Mouse (Mus musculus) G1E (cell line): ENCODE results near the gene Ism1. TPM values are rescaled to one million over a fixed set of nuclear protein-coding genes. Genes with fewer than 3 reads are reported as not detected.

ENCODE experiments used
- ATAC-seq: 2 replicates; pipeline ENCODE4 v1.8.0; 2016; ENCODE audit warnings: mild to moderate bottlenecking; ENCODE audit not compliant: insufficient number of reproducible peaks, poor library complexity, low FRiP score, severe bottlenecking; ENCODE audit errors: extremely low read depth
- DNase-seq: peaks from one replicate; pipeline ENCODE4 v3.0.0; 2012; ENCODE audit warnings: low spot score
- H3K27me3 ChIP-seq: 2 replicates; pipeline ENCODE4 v1.6.1; 2012; ENCODE audit warnings: mild to moderate bottlenecking, low read length, inconsistent platforms; ENCODE audit not compliant: insufficient read depth
- H3K36me3 ChIP-seq: replicated peaks from 2 replicates; pipeline ENCODE3; 2012; ENCODE audit warnings: mild to moderate bottlenecking, inconsistent platforms
- H3K4me1 ChIP-seq: 2 replicates; pipeline ENCODE4 v1.6.1; 2012; ENCODE audit warnings: low read depth, low read length, inconsistent platforms, mixed read lengths; ENCODE audit not compliant: insufficient read depth
- H3K4me3 ChIP-seq: 2 replicates; pipeline ENCODE4 v1.5.1; 2012; ENCODE audit warnings: low read depth, mild to moderate bottlenecking, inconsistent platforms, low read length, moderate library complexity, mixed read lengths
- H3K9me3 ChIP-seq: replicated peaks from 2 replicates; pipeline ENCODE4 v1.6.1; 2012; ENCODE audit warnings: inconsistent platforms
- CTCF ChIP-seq: IDR thresholded peaks from 2 replicates; pipeline ENCODE4 v1.5.1; 2012; ENCODE audit warnings: low read depth, low read length, inconsistent platforms, mixed read lengths
- GATA1 ChIP-seq: IDR thresholded peaks from 2 replicates; pipeline ENCODE4 v1.6.1; 2012; ENCODE audit warnings: borderline replicate concordance, low read length, inconsistent platforms, mixed read lengths
- GATA2 ChIP-seq: IDR thresholded peaks from 2 replicates; pipeline ENCODE4 v1.6.1; 2012; ENCODE audit warnings: low read depth, low read length, inconsistent platforms, borderline replicate concordance
- POLR2AphosphoS5 ChIP-seq: IDR thresholded peaks from 2 replicates; pipeline ENCODE4 v1.6.1; 2012; ENCODE audit warnings: low read depth, low read length, inconsistent platforms; ENCODE audit not compliant: insufficient replicate concordance
- TAL1 ChIP-seq: conservative IDR thresholded peaks from 2 replicates; pipeline ENCODE4 v1.6.1; 2012; ENCODE audit warnings: low read depth, low read length, inconsistent platforms, mixed read lengths
- polyA plus RNA-seq: library from polyadenylated mRNA; stranded (reverse); fragments of >175 nt; gene quantifications from 2 replicates; pipeline ENCODE4 v1.2.3, GENCODE M21; 2012
- total RNA-seq, 2 experiments: library from RNA; stranded (forward) in 1 of 2; stranded (reverse) in 1 of 2; fragments of 200-1000 nt in 1 of 2; fragments of >200 nt in 1 of 2; fragmentation: Nextera tagmentation in 1 of 2; gene quantifications; 2 replicates each; pipeline ENCODE4 v1.2.3; 2014 to 2017

Gene Ism1
- total and polyA plus RNA-seq, 3 experiments, result 0.16 TPM; not detected in 2

DNA sequence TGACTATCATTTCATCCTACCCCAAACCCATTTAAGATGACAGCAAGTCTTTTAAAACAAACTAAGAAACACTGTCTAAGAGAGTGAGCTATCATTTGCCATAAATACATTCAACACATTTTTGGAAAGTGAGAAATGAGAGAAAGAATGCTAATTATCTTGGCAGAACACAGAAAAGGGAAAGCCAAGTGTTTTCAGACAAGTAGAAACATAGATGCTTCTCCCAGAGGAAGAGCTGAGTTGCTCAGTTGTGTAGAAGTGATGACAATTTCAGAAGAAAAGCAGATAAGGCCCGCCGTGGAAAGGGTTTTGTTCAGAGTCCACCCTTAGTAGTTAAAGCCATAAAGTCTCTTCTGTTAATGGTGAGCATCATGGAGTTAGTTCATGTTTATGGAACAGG lies 107.0 kb downstream of the Ism1 start:
- Histone ChIP-seq H3K4me3 (no peak overlapping the region), H3K9me3 (no peaks in the 10 kb centered on the region), H3K27me3 (no peaks in the 10 kb centered on the region), H3K4me1 (no peaks in the 10 kb centered on the region), H3K36me3 (no peaks in the 10 kb centered on the region)
- ATAC-seq (no peak), DNase-seq (no peak)
- TF ChIP-seq TAL1 (no peak), POLR2AphosphoS5 (no peak), CTCF (no peak), GATA1 (no peak), GATA2 (no peak)

DNA sequence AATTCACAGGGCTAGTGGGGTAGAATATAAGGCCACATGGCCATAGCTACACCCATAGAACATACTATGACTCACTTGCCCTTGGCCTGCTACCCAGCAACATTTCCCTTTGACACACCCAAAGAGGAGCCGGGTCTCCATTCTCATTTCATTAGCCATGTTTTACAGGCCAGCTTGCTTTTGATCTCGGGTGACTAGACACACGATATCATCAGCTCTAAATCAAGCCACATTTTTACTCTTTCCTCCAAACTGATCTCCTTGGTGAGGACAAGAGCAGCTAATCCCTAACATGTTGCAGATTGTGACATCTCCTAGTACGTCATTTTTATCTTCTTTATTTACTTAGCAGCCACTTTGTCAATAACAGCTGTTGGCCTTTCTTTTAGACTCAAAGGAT lies 110.7 kb downstream of the Ism1 start:
- DNase-seq (no peak), ATAC-seq (no peak)
- TF ChIP-seq POLR2AphosphoS5 (no peak), TAL1 (no peak), GATA2 (no peak), GATA1 (no peak), CTCF (no peak)
- H3K4me1 ChIP-seq, result no peaks in the 10 kb centered on the region
- H3K27me3 ChIP-seq, result no peaks in the 10 kb centered on the region; the same call in 1 of the 2 replicates
- H3K36me3 ChIP-seq, result no peaks in the 10 kb centered on the region
- H3K4me3 ChIP-seq, result no peak overlapping the region
- H3K9me3 ChIP-seq, result no peaks in the 10 kb centered on the region

DNA sequence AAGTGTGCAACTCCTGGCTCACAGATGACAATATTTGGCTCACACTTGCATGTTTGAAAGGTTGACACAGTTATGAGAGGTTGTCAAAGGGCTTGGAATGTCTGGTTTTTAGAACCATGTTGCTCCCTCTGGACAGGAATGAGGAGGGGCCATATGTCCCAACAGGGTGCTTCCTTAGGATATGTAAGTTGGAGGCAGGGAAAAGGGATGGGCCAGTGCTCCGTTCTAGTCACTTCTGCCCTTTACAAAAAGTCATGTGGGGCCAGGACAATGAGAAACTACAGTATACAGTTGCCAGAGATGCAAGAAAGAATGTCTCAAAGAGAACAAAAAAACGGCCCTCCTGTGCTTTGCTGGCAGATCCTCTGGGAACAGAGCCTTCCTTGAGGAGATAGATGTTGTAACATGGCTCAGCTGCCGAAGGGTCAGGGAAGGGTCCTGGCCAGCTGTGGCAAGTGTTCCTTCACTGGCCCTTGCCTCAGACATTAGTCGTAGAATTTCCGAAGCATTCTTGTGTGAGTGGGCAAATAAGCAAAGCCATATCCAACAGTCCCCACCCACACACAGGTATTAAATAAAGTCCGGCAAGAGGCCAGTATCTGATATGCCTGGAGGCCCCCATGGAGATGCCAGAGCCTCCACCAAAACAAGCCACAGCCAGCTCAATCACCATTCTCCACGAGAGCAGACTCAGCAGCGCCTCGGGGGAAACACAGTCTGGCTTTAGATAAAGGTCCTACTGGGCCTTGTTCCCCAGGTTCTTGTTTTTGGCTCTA lies 114.6 kb downstream of the Ism1 start:
- no peak for ATAC-seq
- Histone ChIP-seq H3K36me3 (no peaks in the 10 kb centered on the region), H3K4me3 (no peak overlapping the region), H3K4me1 (no peaks in the 10 kb centered on the region), H3K27me3 (peaks cover 3% of the 10 kb centered on the region; the same call in 1 of the 2 replicates), H3K9me3 (no peaks in the 10 kb centered on the region)
- no peak for DNase-seq
- TF ChIP-seq GATA1 (no peak), GATA2 (no peak), TAL1 (no peak), POLR2AphosphoS5 (no peak), CTCF (no peak)

GRCm38 (mm10) chr2:139804041-139804440 lies 126.1 kb downstream of the Ism1 start:
- Histone ChIP-seq H3K27me3 (no peaks in the 10 kb centered on the region), H3K4me3 (no peak overlapping the region), H3K9me3 (no peaks in the 10 kb centered on the region), H3K4me1 (no peaks in the 10 kb centered on the region), H3K36me3 (no peaks in the 10 kb centered on the region)
- DNase-seq, result no peak
- TF ChIP-seq CTCF (no peak), GATA1 (no peak), POLR2AphosphoS5 (no peak), GATA2 (no peak), TAL1 (no peak)
- no peak for ATAC-seq

DNA sequence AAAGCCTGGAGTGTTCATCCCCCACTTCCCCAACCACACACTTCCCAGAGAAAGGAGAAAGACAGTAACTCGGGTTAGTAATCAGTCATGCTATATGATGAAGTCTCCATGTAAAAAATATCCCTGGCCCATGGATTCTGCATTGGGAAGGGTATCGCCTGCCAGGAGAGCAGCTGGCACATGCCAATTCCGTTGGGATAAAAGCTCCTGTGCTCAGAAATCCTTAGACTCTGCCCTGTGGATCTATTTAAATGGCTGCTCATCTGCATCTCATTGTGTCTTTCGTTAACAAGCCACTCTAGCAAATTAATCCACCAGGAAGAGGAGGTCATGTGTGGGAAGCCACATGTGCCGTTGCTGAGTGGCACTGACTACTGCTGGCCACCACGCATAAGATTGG lies 129.9 kb downstream of the Ism1 start:
- no peak for TF ChIP-seq GATA2
- no peak for TF ChIP-seq CTCF
- no peak for TF ChIP-seq GATA1
- no peak for TF ChIP-seq TAL1
- ATAC-seq (no peak), DNase-seq (no peak)

More for the DNA sequence above, 129.9 kb downstream of the Ism1 start:
- no peaks in the 10 kb centered on the region for H3K4me1 ChIP-seq
- no peaks in the 10 kb centered on the region for H3K36me3 ChIP-seq
- H3K27me3 ChIP-seq, result no peaks in the 10 kb centered on the region
- no peaks in the 10 kb centered on the region for H3K9me3 ChIP-seq
- H3K4me3 ChIP-seq, result no peak overlapping the region

Other genes starting within 250 kb of the Ism1 start
- not detected in 2 replicates for gene Sptlc3, start 184.3 kb upstream of the Ism1 start, total RNA-seq (2014; fragmentation: Nextera tagmentation)
- 0.05 and 0.06 TPM in 2 replicates for gene Sptlc3, start 184.3 kb upstream of the Ism1 start, total RNA-seq (2017)
- gene Sptlc3, start 184.3 kb upstream of the Ism1 start, polyA plus RNA-seq, result not detected in 2 replicates